Mouse (Mus musculus) urinary bladder, postnatal 14 days (tissue): ENCODE measurements at regions not wholly inside any gene's neighbourhood (a gene's known extent, or its start where the extent isn't known, plus 50 kb on each side); places are given as distances from the start of the nearest gene placed in this dataset.

Source experiments
- DNase-seq: peaks from one replicate; pipeline ENCODE4 v3.0.0; 2021; ENCODE audit warnings: low spot score

DNA sequence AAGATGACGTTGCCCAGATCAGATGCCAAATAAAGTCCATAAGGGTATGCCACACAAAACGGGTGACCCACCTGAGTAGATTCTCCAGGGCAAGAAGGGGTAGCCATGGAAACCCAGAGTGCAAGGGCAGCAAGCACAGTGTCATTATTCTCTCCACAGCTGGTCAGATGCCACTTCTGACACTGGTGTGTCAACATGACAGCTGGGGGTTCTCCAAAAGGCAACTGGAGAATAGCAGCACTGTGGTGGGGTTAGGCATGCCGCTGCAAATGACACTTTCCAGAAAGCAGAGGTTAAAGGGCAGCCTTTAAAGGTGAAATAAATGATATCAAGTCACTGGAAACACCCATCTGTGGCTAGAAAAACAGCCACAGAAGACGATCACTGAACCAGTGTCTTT is 70.8 kb upstream of the Thbs2 start:
- no peak for DNase-seq

DNA sequence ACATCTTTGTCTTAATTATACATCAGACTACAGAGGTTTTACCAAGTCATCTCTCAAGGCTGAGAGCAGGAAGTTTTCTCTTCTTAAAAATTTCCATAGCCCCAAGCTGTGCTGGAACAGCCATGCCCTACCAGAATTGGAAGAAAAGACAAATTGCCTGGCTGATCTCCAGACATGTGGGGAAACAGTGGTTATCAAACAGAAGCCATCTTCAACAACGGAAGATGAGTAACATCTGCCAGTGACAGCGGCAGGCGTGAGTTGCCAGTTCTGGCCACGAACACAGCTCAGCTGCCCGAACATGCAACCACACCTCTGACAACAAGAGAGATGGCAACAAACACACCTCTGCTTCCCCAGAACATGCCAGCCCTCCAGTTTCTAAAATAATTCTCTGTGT is 59.1 kb upstream of the Thbs2 start:
- DNase-seq: peak; percentile 55

DNA sequence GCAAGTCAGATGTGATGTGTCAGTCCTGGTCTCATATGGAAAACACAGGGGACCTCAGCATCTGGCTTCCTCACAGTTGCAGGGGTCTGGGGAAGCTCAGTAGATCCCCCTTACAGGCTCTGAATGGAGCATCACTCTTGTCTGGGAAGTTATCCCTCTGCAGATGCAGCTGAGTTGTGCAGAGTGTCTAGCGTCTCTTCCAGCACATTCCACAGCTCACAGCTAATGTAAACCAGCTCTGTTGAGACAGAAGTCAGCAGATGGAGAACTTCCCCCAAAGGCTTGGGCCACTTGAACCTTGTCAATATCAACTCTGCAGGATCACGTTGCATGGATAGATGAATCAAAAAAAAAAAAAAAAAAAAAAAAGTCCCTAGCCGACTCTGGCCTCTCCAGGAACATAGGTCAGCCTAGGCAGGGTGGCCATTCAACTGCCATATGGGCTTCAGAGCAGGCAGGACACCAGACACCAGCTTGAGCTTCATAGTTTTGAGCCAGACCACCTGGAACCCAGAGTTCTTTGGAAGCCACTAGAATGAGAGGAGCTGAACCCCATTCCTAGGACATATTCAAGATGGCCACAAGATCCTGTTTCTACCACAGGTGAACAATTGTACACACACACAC is 56.6 kb upstream of the Thbs2 start:
- DNase-seq: no peak

DNA sequence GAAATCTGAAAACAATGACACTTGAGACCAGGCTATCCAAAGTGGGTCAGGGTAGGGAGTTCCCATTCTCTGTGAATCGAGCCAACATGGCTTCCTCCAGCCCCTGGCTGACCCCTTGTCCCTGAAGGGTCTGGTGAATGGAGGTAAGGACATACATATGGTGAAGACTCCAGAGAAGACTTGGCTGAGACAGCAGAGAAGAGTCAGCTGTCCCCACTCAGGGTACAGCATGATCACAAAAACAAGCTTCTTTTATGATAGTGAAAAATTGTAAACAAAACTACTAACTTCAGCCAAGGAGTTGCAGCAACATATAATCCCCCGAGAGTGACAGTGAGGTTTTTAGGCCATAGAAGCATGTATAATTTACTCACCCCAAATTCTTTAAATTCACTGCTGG is 55.2 kb upstream of the Thbs2 start:
- peak; percentile 37 for DNase-seq

DNA sequence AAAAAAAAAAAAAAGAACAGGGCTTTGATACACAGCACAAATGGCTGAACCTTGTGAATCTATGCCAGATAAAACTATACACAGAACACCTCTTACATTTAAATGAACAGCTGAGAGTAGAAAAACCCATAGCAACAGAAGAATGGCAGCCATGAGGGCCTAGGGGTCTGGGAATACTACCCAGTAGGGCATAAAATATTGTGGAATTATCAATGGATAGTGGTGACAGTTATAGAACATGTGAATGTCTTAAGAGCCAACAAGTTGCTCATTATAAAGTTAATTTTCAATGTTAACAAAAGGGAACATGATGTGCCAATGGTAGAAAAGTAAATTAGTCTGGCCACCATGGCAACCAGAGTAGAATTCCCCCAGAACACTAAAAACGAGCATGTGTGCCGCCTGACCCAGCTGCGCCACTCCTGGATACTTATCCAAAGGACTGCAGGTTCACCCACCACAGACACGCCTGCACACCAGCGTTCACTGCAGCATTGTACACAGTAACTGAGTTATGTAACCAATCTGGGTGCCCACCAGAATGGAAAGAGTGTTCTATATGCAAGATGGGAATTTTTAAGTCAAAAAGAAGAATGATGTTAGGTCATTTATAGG is 53.3 kb upstream of the Thbs2 start:
- no peak for DNase-seq

DNA sequence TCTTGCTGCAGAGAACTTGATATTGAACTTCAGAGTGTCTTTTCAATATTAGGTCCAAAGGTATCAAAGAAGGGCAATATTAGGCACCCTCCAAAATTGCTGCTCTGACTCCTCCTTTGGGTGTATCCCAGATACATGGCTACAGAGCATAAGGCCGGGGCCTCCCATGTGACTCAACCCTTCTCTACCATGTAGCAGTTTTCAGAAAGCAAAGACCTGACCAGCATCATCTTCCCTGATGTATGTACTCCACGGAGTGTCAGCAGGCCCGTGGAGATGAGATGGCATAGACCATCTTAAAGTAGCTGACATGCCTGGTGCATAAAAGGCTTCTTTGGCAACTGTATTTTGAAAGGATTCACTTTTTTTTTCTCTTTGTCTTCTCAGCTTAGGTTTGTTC is 51.5 kb upstream of the Thbs2 start:
- no peak for DNase-seq

DNA sequence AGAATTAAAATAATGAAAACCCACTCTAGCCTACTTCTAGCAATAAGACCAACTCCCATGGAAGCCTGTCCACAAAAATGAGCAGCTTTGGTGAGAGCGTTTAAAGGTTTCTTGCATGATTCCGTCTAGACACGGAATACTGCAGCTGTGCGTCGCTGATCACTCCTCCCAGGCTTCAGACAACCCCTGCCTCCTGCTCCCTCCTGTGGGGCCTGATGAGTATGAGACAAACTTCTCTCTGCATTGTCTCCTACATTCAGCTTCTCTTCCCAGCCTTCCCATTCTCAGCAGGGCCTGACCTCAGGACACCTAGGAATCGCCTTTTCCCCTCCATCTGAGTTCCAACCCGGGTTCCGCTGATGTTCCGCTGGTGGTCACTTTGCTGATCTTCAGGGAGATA is 50.0 kb upstream of the Thbs2 start:
- DNase-seq: no peak
